Mouse (Mus musculus) small intestine, adult 2 months (tissue): Measurements from ENCODE around the gene Tstd3.

Experiments
- CTCF ChIP-seq: fragments of 200-500 bp; IDR thresholded peaks from 2 replicates; pipeline ENCODE4 v1.5.1; 2012; ENCODE audit warnings: low read depth, mild to moderate bottlenecking, control low read depth, inconsistent platforms, low read length, moderate library complexity, mixed read lengths; ENCODE audit not compliant: insufficient replicate concordance, insufficient read length; ENCODE audit errors: extremely low read depth
- POLR2A ChIP-seq: fragments of 200-500 bp; IDR thresholded peaks from 2 replicates; pipeline ENCODE4 v1.6.1; 2012; ENCODE audit warnings: low read depth, mild to moderate bottlenecking, control low read depth, inconsistent platforms, low read length, moderate library complexity

- TF ChIP-seq POLR2A, result no peak; the same call in 1 of the 2 replicates
- no peak for TF ChIP-seq CTCF
These were observed 14.1 kb upstream of the Tstd3 start for GRCm38 (mm10) chr4:21780816-21781726.
